Mouse (Mus musculus) left cerebral cortex, adult 6 months (tissue): Measurements from ENCODE around the gene Rpe65. TPM values are rescaled to one million over a fixed set of nuclear protein-coding genes. Genes with fewer than 3 reads are reported as not detected.

Source experiments
- long read RNA-seq, 2 experiments: library from polyadenylated mRNA; unstranded; transcript quantifications; one replicate each; pipeline ENCODE4 v2.0.0; 2019 to 2020
- polyA plus RNA-seq: library from polyadenylated mRNA; unstranded; fragments of <200 nt; fragmentation: Nextera tagmentation; gene quantifications from 2 replicates; pipeline ENCODE4 v1.2.3, GENCODE M21; 2021

Gene Rpe65
- polyA plus RNA-seq, result 3.2 and 4.2 TPM in 2 replicates
- long read RNA-seq, experiment 1, transcript Rpe65-202 (15 exons, 1,863 nt), result major isoform, 9 of 21 reads
- long read RNA-seq, experiment 1, partial matches to known transcripts, result 4 of 21 reads
- long read RNA-seq, experiment 1, other reads (novel, unspliced or antisense), result 7 of 21 reads
- long read RNA-seq, experiment 2, partial matches to known transcripts, result 3 of 8 reads
- long read RNA-seq, experiment 2, other reads (novel, unspliced or antisense), result 3 of 8 reads

GRCm38 (mm10) chr3:159598875-159599274 is at the start of gene Rpe65:
TSS of gene Rpe65 (plus strand) at chr3:159599175.

Other genes with a start within 250 kb of the Rpe65 start
- gene Depdc1a, start 103.7 kb upstream of the Rpe65 start, polyA plus RNA-seq, result 0.03 and 0.06 TPM in 2 replicates
- gene Wls, start 240.5 kb downstream of the Rpe65 start, polyA plus RNA-seq, result 38.4 and 43.7 TPM in 2 replicates